Mouse (Mus musculus): ENCODE data around the gene Fbxo21.

The Fbxo21 gene

DNA sequence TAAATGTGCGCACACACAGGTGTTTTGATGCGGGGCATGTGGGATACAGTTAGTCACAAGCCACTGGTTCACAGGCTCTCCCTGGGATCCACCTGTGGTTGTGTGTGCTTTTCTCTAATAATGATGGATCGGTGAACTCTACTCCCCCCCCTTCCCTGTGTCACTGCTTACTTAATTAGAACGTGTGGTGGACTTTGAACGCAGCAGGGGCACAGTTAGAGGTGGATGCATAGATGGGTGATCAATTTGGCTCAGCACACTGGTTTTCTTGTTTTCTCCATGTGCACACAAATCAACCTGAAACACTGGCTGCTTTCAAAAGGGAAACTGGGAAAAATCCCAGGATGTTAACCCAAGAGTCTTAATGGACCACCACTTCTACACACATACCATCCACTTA lies 2.6 kb downstream of the Fbxo21 start:
- no peak for DNase-seq (ENCODE audit: low read depth, low spot score)

GRCm38 (mm10) chr5:117980921-117981320 lies 4.4 kb downstream of the Fbxo21 start:
- no peak for DNase-seq (ENCODE audit: low read depth, low spot score)

DNA sequence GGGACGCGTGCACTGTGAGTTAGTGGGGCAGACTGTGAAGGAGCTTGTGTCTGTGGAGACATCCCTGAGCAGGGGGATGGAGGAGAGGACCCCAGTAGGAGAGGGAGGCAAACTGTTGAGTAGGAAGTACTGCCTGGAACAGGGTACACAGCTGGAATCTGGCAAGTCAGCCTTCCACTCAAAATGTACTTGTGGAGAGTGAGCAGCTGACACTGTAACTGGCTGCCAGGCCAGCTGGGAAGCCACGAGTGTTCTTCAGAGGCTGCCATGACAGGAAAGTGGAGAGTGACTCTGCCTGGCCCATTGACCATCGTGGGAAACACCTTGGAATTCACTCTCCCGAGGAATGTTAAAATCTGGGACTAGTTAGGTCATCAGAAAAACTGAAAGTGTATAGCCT lies 5.4 kb downstream of the Fbxo21 start:
- DNase-seq (ENCODE audit: low read depth, low spot score) = no peak

DNA sequence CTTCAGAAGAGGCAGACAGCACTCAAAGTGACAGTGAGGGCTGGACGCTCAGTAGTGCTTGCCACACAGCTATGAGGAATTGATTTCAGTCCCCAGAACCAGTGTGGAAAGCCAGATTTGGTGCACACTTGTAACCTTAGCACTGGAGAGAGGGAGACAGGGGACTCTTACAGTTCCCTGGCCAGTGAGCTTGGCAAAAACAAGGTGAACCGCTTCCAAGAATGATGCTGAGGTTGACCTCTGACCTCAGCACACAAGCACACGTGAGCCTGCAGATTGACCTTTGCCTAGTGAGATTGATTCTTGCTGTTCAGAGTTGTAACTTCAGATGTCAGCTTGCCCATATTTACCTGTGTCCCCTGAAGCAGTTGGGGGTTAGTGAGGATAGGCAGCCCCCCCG lies 9.8 kb downstream of the Fbxo21 start:
- no peak for DNase-seq (ENCODE audit: low read depth, low spot score)

- no peak for DNase-seq (ENCODE audit: low read depth, low spot score)
Observed at GRCm38 (mm10) chr5:117987891-117988290, 11.4 kb downstream of the Fbxo21 start.

- no peak for DNase-seq (ENCODE audit: low read depth, low spot score)
Observed at GRCm38 (mm10) chr5:117988367-117988766, 11.8 kb downstream of the Fbxo21 start.

DNA sequence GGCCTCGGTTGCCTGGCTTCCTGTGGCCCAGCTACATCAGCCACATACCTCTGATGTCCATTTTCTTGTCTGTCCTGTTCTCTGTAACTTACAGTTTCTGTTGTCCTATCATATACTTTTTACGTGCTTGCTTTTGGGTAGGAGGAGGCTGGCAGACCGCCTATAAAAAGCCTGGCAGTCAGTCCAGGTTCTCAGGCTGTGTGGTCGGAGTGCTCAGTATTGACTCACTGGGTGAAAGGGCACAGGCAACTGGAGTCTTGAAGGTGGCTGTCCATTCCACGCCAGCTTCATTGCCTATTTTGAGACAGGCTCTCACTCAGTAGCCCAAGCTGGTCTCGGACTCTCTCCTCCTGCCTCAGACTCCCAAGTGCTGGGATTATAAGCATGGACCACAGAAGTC lies 13.2 kb downstream of the Fbxo21 start:
- no peak for DNase-seq (ENCODE audit: low read depth, low spot score)

GRCm38 (mm10) chr5:117990957-117991356 lies 14.4 kb downstream of the Fbxo21 start:
- no peak for DNase-seq (ENCODE audit: low read depth, low spot score)

DNA sequence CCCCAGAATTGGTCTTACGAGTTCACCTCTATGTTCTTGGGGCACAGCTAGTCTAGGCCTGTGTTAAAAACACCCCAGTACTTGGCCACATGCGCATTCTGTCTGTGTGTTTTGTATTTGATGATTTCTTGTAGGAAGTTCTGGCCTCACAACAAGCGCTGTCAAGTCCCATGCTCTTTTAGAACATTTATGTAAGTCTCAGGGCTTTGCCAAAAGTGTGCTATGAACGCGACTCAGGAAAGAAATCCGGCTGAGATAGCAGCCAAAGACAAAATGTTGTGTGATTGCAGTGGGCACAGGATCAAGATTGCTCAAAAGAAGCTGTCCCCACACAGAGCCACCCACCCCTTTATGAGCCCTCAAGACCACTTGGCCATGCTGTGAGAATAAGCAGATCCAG lies 17.0 kb downstream of the Fbxo21 start:
- no peak for DNase-seq (ENCODE audit: low read depth, low spot score)

DNA sequence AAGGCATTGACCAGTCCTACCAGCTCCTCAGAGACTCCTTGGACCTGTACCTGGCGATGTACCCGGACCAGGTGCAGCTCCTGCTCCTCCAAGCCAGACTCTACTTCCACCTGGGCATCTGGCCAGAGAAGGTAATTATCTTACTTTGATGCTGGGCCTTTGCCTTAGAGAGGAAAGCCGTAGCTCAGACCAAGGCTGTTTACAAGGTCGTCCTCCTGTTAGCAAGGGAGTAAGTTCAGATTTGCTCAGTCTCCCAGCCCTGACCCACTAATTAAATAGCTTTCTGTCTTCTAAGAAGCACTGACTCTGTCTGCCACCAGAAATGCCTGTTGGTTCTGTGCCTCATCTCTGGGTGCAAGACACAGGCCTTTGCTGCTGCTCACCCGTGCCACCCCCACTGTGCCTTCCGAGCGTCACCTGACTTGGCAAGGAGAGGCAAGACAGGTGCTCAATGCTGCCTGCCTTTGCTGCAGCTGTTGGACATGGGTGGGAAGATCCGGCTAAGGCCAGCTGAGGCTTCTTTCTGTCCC lies 18.9 kb downstream of the Fbxo21 start:
- DNase-seq (ENCODE audit: low read depth, low spot score) = no peak

GRCm38 (mm10) chr5:117995911-117996310 lies 19.4 kb downstream of the Fbxo21 start:
- DNase-seq (ENCODE audit: low read depth, low spot score) = no peak

GRCm38 (mm10) chr5:117996581-117996980 lies 20.1 kb downstream of the Fbxo21 start:
- no peak for DNase-seq (ENCODE audit: low read depth, low spot score)

GRCm38 (mm10) chr5:117997434-117997970 lies 21.0 kb downstream of the Fbxo21 start:
- no peak for DNase-seq (ENCODE audit: low read depth, low spot score)

- DNase-seq (ENCODE audit: low read depth, low spot score) = no peak
Observed at GRCm38 (mm10) chr5:117999061-117999460, 22.5 kb downstream of the Fbxo21 start.

DNA sequence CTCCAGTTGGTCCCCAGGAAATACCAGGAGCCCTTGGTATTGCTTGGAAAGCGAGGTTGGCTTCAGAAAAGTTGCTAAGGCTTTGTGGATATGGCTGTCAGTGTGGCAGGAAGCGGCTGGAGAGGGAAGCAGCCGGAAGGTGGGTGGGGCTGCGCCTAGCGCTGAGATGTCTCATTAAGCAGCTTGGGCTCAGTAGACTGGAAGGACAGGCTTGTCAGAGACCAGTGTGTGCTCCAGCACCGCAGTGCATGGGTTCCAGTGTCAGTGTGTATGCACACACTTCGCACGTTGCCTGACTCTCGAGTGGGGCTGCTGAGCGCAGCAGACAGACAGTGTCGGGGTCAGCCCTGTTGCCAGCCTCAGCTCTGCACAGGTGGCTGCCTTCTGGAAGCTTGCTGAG lies 23.1 kb downstream of the Fbxo21 start:
- peak; percentile 23 for DNase-seq (ENCODE audit: low read depth, low spot score)

DNA sequence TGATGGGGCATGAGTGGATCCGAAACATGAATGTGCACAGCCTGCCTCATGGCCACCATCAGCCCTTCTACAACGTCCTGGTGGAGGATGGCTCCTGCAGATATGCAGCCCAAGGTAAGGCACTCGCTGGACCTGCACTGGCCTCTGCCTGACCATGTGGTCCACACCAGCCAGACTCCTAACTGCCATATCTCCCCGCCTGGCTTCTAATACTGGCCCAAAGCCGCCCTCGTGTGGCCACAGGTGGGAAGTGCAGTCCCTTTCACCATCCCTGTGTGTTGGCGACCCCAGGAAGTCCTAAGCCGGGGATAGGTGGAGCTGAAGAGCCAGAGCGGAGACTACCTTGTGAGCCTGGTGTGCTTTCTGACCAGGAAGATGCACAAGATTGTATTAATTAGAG lies 25.5 kb downstream of the Fbxo21 start:
- peak; percentile 75 for DNase-seq (ENCODE audit: low read depth, low spot score)

GRCm38 (mm10) chr5:118004619-118005018 lies 28.1 kb downstream of the Fbxo21 start:
- DNase-seq (ENCODE audit: low read depth, low spot score) = peak; percentile 62

DNA sequence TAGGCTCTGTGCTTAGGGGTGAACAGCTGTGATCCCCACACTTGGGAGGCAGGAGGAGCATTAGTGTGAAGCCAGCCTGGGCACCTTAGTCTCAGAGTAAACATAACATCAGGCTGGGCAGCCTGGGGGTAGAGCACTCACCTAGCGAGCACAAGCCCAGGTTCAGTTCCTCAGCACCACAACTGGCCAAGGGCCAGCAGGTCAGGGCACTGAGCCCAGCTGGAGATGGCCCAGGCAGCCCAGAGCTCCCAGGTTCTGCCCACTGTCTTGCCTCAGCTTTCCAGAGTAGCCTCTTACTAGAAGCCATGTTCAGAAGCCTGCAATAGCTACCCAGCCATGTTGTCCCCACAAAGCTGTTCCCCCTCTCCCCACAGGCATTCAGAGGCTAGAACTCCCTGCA lies 29.2 kb downstream of the Fbxo21 start:
- DNase-seq (ENCODE audit: low read depth, low spot score) = no peak

- DNase-seq (ENCODE audit: low read depth, low spot score) = no peak
Observed at GRCm38 (mm10) chr5:118008344-118008743, 31.8 kb downstream of the Fbxo21 start.

DNA sequence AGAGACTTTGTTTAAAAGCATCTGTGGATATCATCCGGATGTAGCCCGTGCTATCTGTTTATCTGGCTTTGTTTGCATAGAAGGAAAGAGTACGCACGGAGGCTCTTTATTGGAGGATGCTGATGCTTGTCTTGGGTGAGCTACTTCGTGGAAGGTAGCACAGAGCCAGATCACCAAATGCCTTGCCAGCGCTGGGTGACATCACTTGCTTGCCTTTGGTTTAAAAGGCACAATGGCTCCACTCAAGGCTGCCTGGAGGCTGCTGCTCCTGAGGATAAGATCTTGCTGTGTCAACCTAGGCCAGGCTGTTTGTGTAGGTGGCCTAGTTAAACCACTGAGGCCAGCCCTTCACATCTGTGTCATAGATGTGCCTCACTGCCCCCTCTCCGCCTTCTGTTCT lies 34.3 kb downstream of the Fbxo21 start:
- DNase-seq (ENCODE audit: low read depth, low spot score) = no peak

DNA sequence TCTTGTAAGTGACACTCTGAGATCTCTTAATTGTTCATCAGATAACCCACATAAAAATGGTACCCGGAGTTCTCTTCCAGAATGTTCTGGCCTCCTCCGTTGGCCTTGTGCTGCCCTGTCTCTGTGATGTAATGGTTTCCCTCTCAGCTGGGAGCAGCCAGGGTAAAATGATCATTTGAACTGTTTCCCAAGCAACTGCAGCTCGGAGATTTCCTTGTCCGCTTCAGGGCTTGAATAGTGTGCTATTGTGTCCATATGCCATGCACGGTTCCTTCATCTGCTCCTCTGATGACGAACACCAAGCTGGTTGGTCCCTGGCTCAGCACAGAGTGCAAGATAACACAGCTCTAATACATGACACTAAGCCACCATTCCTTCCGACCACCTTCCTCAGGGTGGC lies 35.3 kb downstream of the Fbxo21 start:
- no peak for DNase-seq (ENCODE audit: low read depth, low spot score)

DNA sequence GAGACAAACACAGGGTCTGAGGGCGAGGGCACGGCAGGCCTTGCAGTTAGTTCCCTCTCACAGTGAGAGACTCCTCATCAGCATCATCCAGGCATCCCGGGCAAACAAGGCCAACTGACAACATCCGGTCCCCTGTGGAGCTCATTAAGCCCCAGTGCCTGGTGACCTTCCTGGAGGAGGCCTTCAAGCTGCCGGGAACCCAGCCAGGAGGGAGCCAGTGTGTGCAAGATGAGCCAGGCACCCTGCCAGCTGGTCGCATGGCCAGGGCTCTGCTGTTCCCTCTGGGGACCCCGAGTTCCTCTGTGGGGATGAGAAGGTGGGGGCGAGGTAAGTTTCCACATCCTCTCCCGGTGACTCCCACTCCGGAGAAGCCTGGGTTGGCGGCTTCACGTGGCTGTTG lies 38.5 kb downstream of the Fbxo21 start:
- DNase-seq (ENCODE audit: low read depth, low spot score) = peak; percentile 71

DNA sequence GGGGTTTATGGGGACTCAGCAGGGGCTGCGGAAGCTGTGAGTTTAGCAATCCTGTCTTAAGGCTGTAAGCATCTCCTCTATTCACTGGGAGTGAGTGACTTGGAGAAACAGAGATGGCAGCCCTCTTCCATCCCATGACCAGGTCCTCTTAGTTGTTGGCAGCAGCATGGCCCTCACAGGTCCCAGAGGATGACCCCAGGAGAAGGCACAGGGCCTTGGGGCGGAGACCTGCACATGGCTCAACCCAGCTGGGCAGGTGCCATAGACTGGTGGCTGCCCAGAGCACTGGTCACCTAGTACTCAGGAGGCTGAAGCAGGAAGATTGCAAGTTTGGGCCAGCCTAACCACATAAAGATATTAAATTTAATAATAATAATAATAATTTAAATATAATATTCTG lies 39.1 kb downstream of the Fbxo21 start:
- no peak for DNase-seq (ENCODE audit: low read depth, low spot score)

DNA sequence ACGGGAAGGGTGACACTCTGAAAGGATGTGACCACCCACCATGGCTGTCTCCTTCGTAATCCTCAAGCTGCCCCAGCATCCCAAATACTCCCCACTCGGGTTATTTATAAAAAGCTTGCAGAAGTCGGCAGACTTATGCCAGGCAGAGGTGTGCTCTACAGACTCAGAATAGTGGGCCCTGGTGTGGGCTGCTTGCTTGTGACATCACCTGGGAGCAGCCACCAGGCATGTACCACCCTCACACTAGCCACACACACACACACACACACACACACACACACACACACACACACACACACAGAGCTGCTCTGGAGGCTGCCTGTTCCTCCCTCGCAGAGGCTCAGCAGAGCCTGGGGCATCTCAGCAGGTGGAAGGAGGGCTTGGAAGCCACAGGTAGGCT lies 41.0 kb downstream of the Fbxo21 start:
- DNase-seq (ENCODE audit: low read depth, low spot score) = no peak

Data from R1 (cell line).